Mouse (Mus musculus) right cerebral cortex, postnatal 25 days (tissue): ENCODE data around the gene C1qtnf7.
A peak's percentile ranks its signal among the peaks of the same experiment; 100 is the strongest.

ENCODE experiments used
- DNase-seq: peaks from one replicate; pipeline ENCODE4 v3.0.0; 2022

C1qtnf7 gene

DNA sequence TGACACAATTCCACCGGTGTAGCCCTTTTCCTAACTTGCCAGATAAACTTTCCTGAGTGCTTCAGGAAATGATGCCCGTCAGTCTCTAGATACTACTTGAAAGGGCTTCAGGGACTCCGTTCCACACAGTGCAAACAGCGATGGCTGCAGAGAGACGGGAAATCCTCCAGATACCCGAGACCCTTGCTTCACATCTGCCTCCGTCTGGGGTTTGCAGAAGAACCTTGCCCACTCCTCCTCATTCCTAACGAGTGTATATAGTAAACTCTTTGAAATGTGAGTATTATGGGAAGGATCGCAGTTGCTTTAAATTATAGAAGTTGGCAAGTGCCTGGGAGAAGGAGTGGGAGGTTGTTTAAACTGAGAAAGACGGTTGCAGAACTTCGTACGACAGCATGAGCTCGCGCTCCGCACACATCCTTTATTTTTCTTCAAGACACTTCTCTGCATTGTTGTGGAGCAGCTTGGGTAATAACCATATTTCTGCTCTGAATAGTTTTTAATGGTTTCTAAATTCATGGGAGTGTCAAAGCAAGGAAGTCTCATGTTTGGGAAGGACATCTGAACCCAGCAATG lies at the start of gene C1qtnf7:
Gene C1qtnf7 (plus strand): TSS at position 138 of the 576 bp plus-strand sequence.
- DNase-seq, result peak; percentile 11

DNA sequence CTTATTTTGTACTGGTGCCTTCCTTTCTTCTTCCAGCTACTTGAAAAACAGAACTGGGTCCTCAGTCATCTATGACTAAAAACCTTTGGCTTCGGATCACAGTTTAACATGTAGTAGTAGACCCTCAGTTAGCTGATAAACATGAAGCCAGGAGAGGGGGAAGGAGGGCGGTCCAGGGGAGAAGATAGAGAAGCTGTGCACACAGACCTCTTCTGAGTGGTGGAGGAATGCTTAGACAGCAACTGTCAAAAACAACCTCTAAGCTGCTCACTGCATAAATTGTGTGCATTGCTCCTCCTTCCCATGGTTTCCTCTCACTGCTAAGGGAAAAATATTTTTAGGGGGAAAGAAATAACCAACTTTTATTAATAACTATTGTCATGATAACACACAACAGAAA lies 48.6 kb upstream of the C1qtnf7 start:
- no peak for DNase-seq

DNA sequence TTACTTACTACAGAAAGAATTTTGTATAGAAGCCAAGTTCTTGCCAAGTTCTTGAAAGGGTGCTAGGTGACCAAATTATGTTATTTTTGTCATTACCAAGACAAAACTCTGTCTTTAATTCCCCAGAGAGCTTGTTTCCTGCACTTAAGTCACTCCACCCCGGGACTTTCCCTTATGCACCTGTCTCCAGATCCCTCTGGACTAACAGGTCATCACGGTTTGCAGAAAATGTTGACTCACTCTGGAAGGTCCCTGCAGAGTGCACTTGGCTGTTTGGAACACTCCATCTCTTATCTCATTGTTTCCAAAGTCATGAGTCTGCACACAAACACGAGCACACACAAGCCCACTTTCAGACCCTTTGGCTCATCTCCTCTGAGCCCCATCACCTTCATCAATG lies 48.1 kb upstream of the C1qtnf7 start:
- DNase-seq, result no peak

DNA sequence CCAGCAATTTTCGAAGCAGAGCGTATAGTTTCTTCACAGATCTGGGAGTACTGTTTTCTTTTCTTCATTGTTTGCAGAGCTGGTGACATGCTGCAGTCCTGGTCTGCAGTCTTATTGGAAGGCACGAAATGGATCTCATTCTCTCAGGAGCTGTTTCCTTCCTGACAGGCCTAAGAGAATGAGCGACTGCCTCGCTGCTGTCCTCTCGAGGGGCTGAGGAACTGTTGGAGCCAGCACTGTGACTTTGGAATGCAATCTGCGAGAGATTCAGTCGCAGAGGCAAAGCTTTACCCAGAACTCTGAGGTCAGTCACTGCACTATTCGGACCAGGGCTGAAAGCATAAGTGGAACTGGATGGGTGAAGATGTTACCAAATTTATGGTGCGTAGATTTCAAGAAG lies 46.4 kb upstream of the C1qtnf7 start:
- DNase-seq, result no peak

DNA sequence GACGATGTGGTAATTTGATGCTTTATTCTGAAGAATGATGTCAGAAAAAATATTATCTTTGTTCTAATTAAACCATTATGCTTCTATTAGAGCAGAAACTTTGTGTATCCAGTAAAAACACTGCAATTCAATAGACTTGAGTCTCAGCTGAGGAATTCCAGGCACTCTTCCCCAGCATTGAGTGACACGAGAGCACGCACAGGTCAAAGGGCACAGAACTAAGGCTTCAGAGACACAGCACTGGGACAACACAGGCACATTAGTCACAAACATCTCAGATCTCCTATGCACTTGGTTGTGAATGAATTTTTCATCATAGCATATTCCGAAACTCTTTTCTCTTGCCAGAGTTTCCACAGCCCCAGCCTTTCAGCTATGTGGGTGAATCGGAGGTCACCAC lies 37.4 kb upstream of the C1qtnf7 start:
- DNase-seq, result no peak

DNA sequence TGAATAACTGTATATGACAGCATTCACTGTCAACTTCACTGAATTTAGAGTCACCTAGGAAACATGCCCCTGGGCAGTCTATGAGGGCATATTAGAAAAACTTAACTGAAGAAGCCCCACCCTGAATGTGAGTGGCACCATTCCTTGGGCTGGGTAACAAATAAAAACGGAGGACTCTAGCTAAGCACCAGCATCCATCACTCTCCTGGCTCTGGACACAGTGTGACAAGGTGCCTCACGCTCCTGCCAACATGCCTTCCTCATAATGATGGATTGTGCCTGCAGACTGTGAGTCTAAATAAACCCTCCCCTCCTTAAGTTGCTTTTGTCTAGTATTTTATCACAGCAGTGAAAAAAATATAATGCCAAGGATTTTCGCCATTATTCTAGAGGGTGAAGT lies 35.3 kb upstream of the C1qtnf7 start:
- DNase-seq, result no peak

DNA sequence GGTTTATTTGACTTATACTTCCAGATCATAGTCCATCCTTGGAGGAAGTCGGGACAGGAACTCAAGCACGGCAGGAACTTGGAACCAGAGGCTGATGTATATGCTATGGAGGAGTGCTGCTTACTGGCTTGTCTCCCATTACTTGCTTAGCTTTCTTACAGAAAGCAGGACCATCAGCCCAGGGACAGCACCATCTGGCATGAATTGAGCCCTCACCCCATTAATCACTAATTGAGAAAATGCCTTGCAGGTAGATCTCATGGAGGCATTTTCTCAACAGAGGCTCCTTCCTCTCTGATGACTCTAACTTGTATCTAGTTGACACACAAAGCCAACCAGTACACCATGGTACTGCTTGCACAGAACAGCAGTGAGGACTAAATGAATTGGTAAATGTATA lies 34.6 kb upstream of the C1qtnf7 start:
- no peak for DNase-seq

DNA sequence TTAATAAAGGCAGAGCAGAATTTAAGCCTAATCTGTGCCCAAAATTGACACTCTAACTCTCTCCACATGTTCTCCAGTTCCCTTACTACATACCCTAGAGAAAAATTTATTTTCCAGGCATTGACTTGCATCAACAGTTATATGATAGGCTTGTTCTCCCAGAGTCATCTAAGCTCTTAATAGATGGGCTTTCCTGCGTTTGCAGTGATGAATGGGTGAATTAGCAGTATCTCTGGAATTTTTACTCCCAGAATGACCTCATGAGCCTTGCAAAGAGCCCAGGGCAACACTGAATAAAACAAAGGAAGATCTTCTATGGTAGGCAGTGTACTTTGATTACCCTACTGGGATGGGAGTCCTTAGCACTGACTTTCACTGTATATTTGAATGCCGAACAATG lies 33.5 kb upstream of the C1qtnf7 start:
- DNase-seq, result no peak

DNA sequence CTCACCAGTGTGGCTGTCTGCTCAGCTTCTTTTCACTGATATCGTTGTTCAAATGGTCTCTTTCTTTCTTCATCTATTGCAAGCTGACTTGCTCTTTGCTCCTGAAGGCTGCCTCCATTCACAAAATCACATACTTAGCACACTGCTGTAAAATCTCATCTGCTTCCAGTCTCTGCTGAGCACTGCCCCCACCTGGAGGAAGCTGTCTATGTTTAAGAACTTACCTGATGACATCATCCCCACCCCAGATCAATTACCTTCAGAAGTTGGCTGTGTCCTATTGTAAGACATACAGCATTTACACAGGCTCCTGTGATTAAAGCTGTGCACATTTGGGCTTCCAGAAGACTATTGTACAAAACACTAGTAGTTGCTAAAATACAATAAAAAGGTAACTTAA lies 13.5 kb upstream of the C1qtnf7 start:
- no peak for DNase-seq

DNA sequence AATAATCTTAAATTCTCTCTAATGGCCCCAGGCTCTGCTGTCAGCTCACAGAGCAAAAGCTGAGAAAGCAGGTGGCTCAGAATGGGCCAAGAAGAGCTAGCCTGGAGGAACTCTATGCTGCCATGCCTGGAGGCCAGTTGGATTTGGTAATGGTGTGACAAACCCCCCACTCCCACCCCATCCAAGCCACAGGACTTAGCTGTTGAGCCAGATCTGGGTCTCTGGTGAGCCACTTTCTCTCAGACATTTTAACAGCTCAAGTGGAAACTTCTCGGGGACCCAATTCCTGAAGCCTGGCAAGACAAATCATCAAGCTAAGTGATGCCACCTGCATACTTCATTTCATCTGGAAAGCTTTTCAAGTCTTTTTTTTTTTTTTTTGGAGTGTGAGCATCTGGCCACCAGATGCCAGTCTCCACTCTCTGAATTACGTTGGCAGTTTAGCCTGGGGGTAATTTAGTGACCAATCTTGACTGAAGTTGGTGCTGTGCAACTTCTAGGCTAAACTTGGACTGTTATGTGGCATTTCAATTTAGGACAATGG lies 11.0 kb upstream of the C1qtnf7 start:
- no peak for DNase-seq

DNA sequence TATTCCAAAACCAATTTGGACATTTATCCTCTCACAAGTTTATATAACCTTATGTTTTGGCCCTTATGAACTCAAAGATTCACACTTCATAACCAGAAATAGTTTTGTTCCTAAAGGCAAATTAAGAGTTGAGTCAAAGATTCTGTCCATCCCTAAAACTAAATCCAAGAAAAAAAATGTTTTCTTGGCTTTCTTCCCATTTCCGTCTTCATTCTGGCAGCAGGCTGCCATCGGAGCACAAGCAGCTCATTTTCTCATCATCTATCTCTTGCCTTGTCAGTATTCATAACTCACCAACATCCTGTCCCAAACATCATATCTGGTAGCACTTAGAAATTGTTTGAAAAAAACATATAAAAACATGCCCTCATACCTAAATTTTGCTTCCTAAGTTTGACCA lies 6.9 kb upstream of the C1qtnf7 start:
- no peak for DNase-seq

DNA sequence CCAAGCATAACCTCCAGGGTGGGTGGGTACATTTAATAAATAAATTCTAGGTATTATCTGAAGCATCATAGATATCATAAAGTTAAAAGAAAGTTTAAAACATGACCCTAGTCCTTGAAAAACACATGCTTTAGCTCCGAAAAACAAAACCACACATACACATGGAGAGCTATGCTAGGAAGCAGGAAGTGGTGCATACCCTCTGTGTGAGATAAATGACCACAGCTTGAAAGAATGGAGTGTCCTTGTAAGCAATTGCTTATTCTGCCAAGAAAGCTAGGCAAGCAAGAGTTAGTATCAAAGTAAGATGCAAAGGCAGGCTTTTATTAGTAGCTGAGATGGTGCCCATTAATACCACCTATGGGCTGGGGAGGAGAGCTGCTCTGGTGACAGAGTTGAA lies 6.4 kb upstream of the C1qtnf7 start:
- DNase-seq, result no peak

DNA sequence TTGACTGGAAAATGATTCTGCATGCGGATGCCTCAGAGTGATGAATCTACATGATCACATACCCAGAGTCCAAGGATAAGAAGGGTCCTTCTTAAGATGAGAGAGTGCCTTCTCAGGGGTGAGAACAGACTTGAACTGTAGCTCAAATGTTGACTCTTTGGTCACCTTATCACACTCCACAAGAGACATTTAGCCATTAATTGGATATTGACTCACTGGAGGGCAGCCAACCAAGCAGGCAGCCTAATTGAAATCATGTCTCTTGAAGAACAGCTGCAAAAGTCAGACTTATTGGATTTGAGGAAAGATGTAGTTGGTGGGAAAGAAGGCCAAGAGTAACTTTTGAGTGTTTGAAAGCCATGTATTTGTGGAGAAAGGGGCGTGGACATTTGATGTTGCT lies 4.2 kb upstream of the C1qtnf7 start:
- DNase-seq, result no peak

DNA sequence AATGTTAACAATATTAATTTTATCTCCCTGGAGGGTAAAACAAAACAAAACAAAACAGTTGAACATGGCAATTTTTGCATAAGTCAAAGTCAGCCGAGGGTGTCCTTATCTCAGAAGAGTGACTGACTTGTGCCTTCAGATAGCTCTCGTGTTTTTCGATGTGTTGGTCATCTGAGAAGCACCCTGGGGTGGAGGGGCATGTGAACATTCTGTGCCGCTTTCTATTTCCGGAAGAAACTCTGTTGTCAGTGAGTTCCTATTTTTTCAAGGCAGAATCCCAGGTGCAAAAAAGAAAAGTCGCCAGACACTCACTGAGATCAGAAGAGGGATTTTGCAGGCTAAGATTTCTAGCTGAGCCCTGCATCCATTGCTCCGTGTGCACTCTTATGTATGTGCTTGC lies 1.2 kb downstream of the C1qtnf7 start:
- no peak for DNase-seq

DNA sequence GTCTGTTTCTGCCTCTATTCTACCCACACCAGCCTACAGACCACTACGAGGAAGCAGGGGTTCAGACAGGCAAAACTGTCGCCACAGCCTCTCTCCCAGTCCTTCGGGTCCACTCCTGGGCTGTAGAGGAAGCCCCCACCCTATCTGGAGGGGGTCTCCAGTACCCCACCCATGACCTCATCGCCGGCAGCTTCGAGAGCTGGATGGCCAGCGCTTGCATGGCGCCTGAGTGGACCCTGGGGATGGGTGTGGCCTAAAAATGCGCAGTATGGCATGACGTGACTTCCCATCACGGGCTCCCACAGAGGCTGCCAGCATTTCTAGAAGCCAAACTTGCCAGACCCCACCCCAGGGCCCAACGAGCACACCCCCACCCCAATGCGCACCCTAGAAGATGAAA lies 2.0 kb downstream of the C1qtnf7 start:
- no peak for DNase-seq

DNA sequence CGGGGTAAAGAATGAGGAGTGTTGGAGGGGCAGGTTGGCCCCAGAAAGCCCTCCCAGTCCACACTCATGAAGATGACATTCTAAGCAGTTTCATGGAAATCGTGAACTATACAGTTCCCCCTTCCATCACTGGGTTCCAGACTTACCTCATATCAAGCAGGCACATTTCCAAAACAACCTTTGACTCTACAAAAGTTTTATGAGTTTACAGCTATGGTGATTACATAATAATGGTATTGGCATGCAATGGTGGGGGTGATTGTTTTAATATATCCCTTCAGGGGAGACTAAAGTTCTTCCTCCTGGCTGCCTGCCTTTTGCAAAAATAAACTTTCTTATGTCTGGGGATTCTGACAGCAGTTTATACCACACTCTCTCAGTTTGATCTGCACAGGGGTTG lies 4.6 kb downstream of the C1qtnf7 start:
- no peak for DNase-seq

DNA sequence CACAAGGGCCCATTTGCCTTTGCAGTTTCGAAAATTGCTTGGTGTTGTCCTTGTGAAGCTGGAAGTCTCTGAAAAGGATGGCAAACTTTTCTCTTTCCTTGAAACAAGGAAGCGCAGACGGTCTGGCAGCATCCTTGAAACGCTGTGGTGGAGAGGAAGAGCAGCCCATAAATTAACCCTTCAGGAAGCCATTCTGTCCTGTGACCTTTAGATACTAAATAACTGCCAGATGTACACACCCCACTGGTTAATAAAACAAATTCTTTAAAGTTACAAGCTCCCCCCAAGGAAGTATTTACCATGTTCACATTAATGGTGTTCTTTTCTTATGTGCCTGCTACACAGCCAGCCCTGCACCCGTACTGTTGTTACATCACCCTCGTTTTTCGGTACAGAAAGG lies 6.0 kb downstream of the C1qtnf7 start:
- no peak for DNase-seq

DNA sequence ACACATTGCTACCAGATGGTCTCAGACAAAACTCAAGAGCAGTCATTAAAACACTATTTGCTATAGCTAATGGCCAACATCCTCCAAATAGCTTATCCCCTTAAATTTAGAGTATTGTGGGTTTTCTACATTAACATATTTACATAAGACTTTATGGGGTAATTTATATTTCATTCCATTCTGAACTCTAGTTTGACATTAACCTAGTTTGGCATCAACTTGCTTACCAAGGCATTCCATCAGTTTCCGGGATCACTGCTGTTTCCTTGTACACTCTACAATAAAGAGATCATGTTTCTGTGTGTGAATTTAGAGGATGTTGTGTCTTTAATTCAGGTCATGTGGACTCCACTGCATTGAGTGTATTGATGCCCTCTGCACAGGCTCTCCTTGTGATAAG lies 7.5 kb downstream of the C1qtnf7 start:
- DNase-seq, result no peak

DNA sequence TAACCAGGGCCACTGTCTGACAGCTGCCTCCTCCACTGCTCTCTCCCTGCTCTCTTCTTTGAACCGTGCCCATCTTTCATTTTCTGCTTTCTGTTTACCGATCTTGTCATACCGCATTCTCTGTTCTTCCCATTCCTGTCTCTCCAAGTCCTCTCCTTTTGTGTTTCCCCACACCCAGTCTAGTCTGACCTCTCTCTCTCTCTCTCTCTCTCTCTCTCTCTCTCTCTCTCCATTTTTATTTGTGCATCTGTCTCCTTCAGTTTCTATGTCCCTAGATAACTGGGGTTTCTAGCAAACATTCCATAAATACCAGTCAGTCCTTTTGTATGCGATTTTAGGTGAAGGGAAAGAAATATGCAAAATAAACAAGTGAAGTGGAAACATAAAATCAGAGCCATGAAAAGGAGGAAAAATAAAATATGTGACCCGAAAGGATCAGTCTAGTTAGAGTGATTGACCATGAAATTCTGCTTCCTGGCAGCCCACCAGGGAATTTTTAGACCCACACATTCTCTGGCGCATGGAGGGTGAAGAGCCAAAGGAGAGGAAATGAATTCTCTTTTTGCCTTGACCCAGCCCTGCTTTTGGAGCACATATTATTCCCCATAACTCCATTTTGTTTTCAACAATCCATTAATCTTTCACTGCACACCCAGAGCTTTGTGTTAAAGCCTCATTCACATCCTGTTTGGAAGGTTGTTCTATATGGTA lies 11.7 kb downstream of the C1qtnf7 start:
- DNase-seq, result no peak

DNA sequence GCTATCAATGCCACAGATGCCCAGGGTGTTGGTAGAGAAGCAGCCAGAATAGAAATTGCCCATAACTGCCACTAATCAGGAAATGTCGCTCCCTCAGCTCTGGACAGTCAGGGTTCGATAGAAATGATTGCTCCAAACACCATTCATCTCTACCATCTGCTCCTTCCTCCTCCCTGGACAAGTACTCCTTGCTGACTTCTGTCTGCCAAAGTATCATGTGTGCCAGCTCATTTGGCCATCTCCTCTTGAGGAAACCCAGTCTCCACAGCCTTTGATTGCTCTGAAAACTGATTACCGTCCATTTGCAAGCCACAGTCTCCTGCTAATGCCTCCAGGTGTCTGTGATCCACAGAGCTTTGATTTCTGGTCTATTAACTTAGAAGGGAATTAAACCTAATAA lies 14.8 kb downstream of the C1qtnf7 start:
- DNase-seq, result no peak

DNA sequence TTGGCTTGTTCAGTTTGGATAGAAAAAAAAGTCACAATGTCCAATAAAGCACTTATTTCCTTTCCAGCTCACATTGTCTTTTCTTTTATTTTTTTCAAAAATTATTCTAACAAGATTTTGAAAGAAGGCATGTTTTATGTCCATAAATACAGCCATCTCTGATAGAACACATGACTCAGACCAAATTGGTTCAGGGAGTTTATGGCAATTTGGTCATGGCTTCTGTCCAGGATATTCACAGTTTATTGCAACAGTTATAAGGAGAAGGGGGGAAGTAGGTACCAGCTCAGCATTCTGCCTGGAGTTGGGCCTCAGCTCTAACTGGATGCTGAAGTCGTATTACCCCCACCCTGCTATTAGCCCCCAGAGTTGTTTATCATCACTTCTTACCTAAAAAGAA lies 15.5 kb downstream of the C1qtnf7 start:
- DNase-seq, result no peak

DNA sequence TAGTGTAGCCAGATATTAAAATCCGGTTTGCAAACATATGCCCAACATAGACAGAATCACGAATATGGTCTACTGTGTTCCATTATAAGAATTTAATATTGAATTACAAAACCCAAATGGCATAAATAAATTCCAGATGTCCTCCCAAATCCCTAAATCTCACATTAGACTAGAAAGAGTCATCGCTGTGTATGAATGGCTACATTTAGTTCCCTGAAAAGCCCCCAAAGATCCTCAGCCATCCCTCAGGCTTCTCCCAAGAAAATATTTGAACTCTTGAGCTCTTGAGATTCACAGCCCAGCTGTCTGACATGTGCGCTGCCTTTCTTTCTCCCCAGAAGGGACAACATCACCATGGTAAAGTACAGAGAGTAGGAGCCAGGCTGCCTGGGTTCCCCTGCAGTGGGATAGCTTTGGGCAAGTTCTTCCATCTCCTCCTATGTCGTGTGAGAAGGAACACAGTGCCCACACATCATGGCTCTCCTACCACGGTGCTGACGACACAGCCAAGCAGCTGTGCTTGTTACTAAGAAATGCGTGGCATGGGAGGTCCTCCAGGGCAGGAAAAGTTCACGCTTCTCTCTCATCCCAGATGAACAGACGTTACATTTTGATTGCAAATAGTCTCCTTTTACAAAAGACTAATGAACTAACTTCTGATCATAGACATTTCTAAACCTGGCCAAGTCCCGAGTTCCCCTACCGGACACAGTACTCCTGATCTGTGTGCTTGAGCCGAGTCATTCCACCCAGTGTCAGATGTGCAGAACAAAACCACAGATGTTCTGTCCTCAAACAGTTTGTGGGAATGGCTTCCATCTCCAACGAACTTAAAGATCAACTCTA lies 23.2 kb downstream of the C1qtnf7 start:
- DNase-seq, result no peak

DNA sequence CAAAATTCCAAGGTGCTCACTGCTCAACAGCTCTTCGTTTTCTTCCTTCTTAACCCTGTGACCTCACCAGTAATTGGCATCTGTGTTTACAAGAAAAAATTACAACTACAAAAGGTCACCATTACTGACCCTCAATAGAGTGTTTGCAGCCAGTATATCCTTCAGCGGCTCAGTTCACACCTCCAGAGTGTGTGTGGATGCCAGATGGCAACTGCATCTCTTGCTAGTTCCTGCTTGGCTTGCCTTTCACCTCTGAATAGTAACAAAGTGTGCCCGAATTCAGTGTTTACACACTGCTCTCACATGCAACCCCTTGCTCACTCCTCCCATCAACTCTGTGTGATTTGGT lies 23.8 kb downstream of the C1qtnf7 start:
- no peak for DNase-seq

DNA sequence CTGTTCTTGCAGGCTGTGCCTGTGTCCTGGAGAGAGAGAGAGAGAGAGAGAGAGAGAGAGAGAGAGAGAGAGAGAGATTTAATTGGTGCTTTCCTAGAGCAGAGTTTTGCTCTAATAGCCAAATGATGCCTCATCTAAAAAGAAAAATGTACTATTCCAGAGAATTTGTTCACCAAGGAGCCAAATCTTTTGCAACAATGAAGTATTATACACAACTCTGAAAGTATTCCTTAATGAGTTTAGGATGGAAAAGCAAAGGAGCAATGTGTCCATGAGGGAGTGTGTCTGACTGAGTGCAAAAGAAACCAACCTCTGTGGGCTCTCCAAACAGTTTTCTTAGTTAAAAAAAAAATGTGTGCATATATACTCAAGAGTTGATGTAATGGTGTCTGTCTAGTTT lies 24.5 kb downstream of the C1qtnf7 start:
- DNase-seq, result no peak
